Mouse (Mus musculus) midbrain, embryonic 10.5 days (tissue): ENCODE measurements around the gene Hoxb4. TPM values are rescaled to one million over a fixed set of nuclear protein-coding genes. Genes with fewer than 3 reads are reported as not detected.

Experiments
- DNase-seq: peaks from one replicate; pipeline ENCODE4 v3.0.0-alpha.2; 2017; ENCODE audit warnings: low spot score
- H3K27ac ChIP-seq: fragments of 300-500 bp; sonication (generic); replicated peaks from 2 replicates; pipeline ENCODE4 v1.5.1; 2016; ENCODE audit warnings: mild to moderate bottlenecking
- H3K27me3 ChIP-seq: fragments of 300-500 bp; sonication (generic); 2 replicates; pipeline ENCODE4 v1.6.1; 2016; ENCODE audit warnings: low read depth, mild to moderate bottlenecking; ENCODE audit not compliant: poor library complexity, severe bottlenecking
- H3K36me3 ChIP-seq: fragments of 300-500 bp; sonication (generic); 2 replicates; pipeline ENCODE4 v1.6.1; 2016; ENCODE audit warnings: mild to moderate bottlenecking, moderate library complexity
- H3K4me1 ChIP-seq: fragments of 300-500 bp; sonication (generic); 2 replicates; pipeline ENCODE4 v1.6.1; 2016
- H3K4me3 ChIP-seq: fragments of 300-500 bp; sonication (generic); 2 replicates; pipeline ENCODE4 v1.5.1; 2016; ENCODE audit warnings: mild to moderate bottlenecking, moderate library complexity
- H3K9me3 ChIP-seq: fragments of 300-500 bp; sonication (generic); replicated peaks from 2 replicates; pipeline ENCODE4 v1.6.1; 2016; ENCODE audit warnings: mild to moderate bottlenecking
- WGBS: fragments of 180-500 bp; shearing (Covaris S2); methylation state at CpG from one replicate; pipeline ENCODE4 v1.1.7; 2016; 5-methylcytosine and 5-hydroxymethylcytosine counted together
- polyA plus RNA-seq: library from polyadenylated mRNA; unstranded; fragments of >200 nt; fragmentation: Nextera tagmentation; extraction: Ambion mirVana; gene quantifications from 2 replicates; pipeline ENCODE4 v1.2.1, GENCODE M21; 2016

The Hoxb4 gene
- polyA plus RNA-seq, 1 experiment from 2014 or later, result not detected

GRCm38 (mm10) chr11:96280399-96281378 is 37.4 kb upstream of the Hoxb4 start:
- no peak for DNase-seq
- Histone ChIP-seq H3K4me1 (peaks cover 24% of the 10 kb centered on the region), H3K4me3 (no peak overlapping the region), H3K36me3 (no peaks in the 10 kb centered on the region), H3K27ac (no peak overlapping the region), H3K27me3 (peaks cover 100% of the 10 kb centered on the region), H3K9me3 (no peaks in the 10 kb centered on the region)
- 8% methylated on average over 8 of the region's 8 CpGs for WGBS

- Histone ChIP-seq H3K9me3 (no peaks in the 10 kb centered on the region), H3K4me1 (peaks cover 24% of the 10 kb centered on the region), H3K27ac (no peak overlapping the region), H3K36me3 (no peaks in the 10 kb centered on the region), H3K27me3 (peaks cover 100% of the 10 kb centered on the region), H3K4me3 (no peak overlapping the region)
- WGBS, result 5% methylated on average over 18 of the region's 18 CpGs
- DNase-seq, result no peak
These were observed 36.7 kb upstream of the Hoxb4 start for GRCm38 (mm10) chr11:96281396-96281795.

- Histone ChIP-seq H3K9me3 (no peaks in the 10 kb centered on the region), H3K4me3 (no peak within 1 kb of the TSS), H3K36me3 (no peaks in the 10 kb centered on the region), H3K4me1 (peaks cover 28% of the 10 kb centered on the region), H3K27me3 (peaks cover 100% of the 10 kb centered on the region), H3K27ac (no peak within 1 kb of the TSS)
- 2% methylated on average over 27 of the region's 27 CpGs for WGBS
- DNase-seq, result no peak
These were observed 36.1 kb upstream of the Hoxb4 start, which contains the start of gene Hoxb8 for GRCm38 (mm10) chr11:96281855-96282570. Gene Hoxb8 (plus strand): TSS chr11:96281905.

GRCm38 (mm10) chr11:96282795-96283430 is 35.2 kb upstream of the Hoxb4 start:
- Histone ChIP-seq H3K4me3 (no peak overlapping the region), H3K4me1 (peaks cover 32% of the 10 kb centered on the region), H3K27ac (no peak overlapping the region), H3K9me3 (no peaks in the 10 kb centered on the region), H3K36me3 (no peaks in the 10 kb centered on the region), H3K27me3 (peaks cover 100% of the 10 kb centered on the region)
- WGBS, result under 1% methylated on average over 49 of the region's 49 CpGs
- DNase-seq, result peak; percentile 75

GRCm38 (mm10) chr11:96284041-96284749 is 33.9 kb upstream of the Hoxb4 start:
- H3K4me3 ChIP-seq, result peak overlapping the region; percentile 45
- peaks cover 100% of the 10 kb centered on the region for H3K27me3 ChIP-seq
- H3K9me3 ChIP-seq, result no peaks in the 10 kb centered on the region
- peaks cover 32% of the 10 kb centered on the region for H3K4me1 ChIP-seq
- H3K36me3 ChIP-seq, result no peaks in the 10 kb centered on the region
- WGBS, result under 1% methylated on average over 49 of the region's 49 CpGs
- no peak overlapping the region for H3K27ac ChIP-seq
- DNase-seq, result no peak

GRCm38 (mm10) chr11:96284774-96285734 is 33.0 kb upstream of the Hoxb4 start:
- Histone ChIP-seq H3K27ac (no peak overlapping the region), H3K36me3 (no peaks in the 10 kb centered on the region), H3K4me3 (peak overlapping the region; percentile 45), H3K27me3 (peaks cover 100% of the 10 kb centered on the region), H3K9me3 (no peaks in the 10 kb centered on the region), H3K4me1 (peaks cover 32% of the 10 kb centered on the region)
- whole genome bisulfite sequencing, result under 1% methylated on average over 36 of the region's 37 CpGs
- DNase-seq, result no peak

GRCm38 (mm10) chr11:96285771-96286738 is 32.0 kb upstream of the Hoxb4 start, which contains the start of gene Hoxb7:
Gene Hoxb7 (plus strand): TSS chr11:96286623.
- Histone ChIP-seq H3K4me1 (peaks cover 32% of the 10 kb centered on the region), H3K9me3 (no peaks in the 10 kb centered on the region), H3K27ac (no peak within 1 kb of the TSS), H3K4me3 (peak within 1 kb of the TSS; percentile 30), H3K27me3 (peaks cover 100% of the 10 kb centered on the region), H3K36me3 (no peaks in the 10 kb centered on the region)
- DNase-seq, result no peak
- 1% methylated on average over 43 of the region's 43 CpGs for WGBS

- H3K4me1 ChIP-seq, result peaks cover 32% of the 10 kb centered on the region
- H3K9me3 ChIP-seq, result no peaks in the 10 kb centered on the region
- no peak overlapping the region for H3K27ac ChIP-seq
- H3K4me3 ChIP-seq, result peak overlapping the region; percentile 30
- peaks cover 100% of the 10 kb centered on the region for H3K27me3 ChIP-seq
- no peak for DNase-seq
- H3K36me3 ChIP-seq, result no peaks in the 10 kb centered on the region
- WGBS, result under 1% methylated on average over 55 of the region's 55 CpGs
These were observed 31.2 kb upstream of the Hoxb4 start for GRCm38 (mm10) chr11:96286739-96287385.

GRCm38 (mm10) chr11:96287411-96287810 is 30.7 kb upstream of the Hoxb4 start:
- no peak overlapping the region for H3K4me3 ChIP-seq
- peaks cover 100% of the 10 kb centered on the region for H3K27me3 ChIP-seq
- H3K27ac ChIP-seq, result no peak overlapping the region
- WGBS, result under 1% methylated on average over 9 of the region's 9 CpGs
- H3K9me3 ChIP-seq, result no peaks in the 10 kb centered on the region
- H3K4me1 ChIP-seq, result peaks cover 32% of the 10 kb centered on the region
- no peaks in the 10 kb centered on the region for H3K36me3 ChIP-seq
- no peak for DNase-seq
